Mouse (Mus musculus) ZHBTc4 (cell line): ENCODE data around the gene Zfp2.

Experiments
- DNase-seq: peaks from one replicate; pipeline ENCODE4 v3.0.0-alpha.2; 2011; ENCODE audit warnings: low read depth, low spot score

Zfp2 gene

DNA sequence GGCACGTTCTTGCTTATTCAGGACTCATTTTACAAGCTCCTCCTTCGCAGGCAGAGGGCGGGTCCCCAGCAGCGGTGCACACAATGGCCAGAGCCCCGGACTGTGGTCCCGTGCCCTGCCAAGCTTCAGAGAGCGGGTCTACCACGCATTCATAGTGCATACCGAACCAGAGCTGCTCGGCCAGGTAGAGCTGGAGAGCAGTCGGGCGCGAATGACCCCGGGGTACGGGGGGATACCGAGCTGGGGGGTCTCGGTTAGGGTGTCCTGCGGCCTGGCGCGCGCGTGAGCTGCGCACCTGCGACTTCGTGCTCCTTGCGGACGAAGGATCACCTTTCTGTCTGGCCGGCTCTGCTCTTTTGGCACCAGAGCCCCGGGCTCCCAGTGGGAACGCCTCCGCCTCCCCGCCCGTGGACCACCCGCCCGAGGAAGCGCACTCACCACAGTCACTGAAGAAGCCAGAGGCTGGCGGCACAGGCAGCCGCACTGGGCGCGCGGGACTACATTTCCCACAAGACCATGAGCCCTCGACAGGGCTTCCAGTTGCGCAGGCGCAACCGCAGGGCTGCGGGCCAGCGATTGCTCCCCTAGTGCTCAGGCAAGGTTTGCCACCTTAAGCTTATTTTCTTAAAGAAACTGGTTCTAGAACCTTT, at the start of gene Zfp2:
Zfp2 (minus strand) TSS at position 495 of the 650 bp plus-strand sequence.
- peak; percentile 97 for DNase-seq

- no peak for DNase-seq
Measured at GRCm38 (mm10) chr11:50964886-50965285, 48.9 kb upstream of the Zfp2 start.

- no peak for DNase-seq
Measured at GRCm38 (mm10) chr11:50953665-50954064, 37.7 kb upstream of the Zfp2 start, which contains the start of gene Prop1. TSS of gene Prop1 (minus strand) at chr11:50953765.

GRCm38 (mm10) chr11:50952290-50952689, 36.3 kb upstream of the Zfp2 start:
- DNase-seq = peak; percentile 40

DNA sequence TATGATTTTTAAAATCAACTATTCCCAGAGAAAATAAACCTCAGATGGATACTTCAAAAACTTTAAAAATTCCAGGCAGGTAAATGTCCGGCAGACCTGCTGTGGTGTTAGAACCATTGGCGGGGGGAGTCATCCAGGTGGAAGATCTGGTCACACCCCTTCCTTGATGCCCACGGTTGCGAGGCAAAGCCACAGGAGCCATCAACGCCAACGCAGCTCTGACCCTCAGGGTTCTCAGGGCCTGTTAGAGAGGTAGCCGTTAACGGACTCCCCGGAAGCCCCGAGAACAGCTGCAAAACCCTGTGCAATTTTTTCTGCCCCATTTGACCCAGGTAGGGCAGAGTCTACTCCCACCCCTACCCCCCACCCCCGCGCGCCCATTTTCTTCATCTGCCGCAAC, 27.5 kb upstream of the Zfp2 start, which contains the start of gene 4933414I15Rik:
4933414I15Rik (minus strand) TSS at position 260 of the 400 bp plus-strand sequence.
- no peak for DNase-seq

- DNase-seq = no peak
Measured at GRCm38 (mm10) chr11:50942386-50942785, 26.4 kb upstream of the Zfp2 start.

GRCm38 (mm10) chr11:50939621-50940366, 23.8 kb upstream of the Zfp2 start:
- DNase-seq = peak; percentile 76

GRCm38 (mm10) chr11:50938435-50938834, 22.5 kb upstream of the Zfp2 start:
- no peak for DNase-seq

- DNase-seq = no peak
Measured at GRCm38 (mm10) chr11:50932040-50932439, 16.1 kb upstream of the Zfp2 start.

DNA sequence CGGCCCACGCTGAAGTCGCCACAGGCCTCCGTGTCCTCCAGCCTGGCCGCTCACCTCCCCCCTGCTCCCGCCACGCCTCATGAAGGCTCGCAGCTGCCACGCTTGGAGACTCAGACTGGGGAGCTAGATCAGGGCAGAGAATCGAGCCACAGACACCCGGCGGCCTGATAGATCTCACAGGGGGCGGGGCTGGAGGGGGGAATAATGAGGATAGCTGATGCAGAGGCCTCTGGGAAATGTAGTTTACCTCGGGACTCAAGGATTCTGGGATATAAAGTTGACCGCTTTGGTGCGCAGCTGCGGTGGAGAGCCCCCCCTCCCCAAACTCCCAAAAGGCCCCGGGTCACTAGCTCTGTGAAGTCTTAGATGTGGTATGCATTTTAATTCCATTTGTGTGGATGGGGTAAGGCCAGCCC, 15.5 kb upstream of the Zfp2 start, which contains the start of gene Zfp354b:
Zfp354b (minus strand) TSS at position 183 of the 416 bp plus-strand sequence.
- peak; percentile 92 for DNase-seq

- DNase-seq = no peak
Measured at GRCm38 (mm10) chr11:50931021-50931420, 15.1 kb upstream of the Zfp2 start.

DNA sequence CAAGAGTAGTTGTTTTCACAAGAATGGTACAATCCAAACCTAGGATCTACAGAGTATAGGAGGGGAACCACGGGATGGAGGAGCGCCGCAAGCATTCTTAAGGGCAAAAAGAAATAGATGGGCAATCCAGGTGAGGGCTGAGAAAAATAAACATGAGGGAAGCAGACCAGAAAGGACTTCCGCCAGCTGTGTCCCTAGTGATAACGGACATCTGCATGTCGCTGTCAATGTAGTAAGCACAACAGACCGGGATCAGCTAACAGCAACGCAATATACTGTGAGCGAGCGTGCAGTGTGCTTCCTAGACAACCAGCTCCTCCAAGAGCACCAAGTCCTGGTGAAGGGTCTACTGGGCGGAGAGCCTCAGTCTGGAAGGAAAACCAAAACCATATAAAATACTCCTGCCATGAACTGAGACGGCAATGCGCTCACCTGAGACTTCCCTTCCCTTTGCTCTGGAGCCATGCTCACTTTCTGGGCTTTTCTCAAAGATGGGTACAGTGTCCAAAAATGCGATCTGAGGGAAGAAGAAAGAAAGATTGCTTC, 14.6 kb upstream of the Zfp2 start:
- no peak for DNase-seq

DNA sequence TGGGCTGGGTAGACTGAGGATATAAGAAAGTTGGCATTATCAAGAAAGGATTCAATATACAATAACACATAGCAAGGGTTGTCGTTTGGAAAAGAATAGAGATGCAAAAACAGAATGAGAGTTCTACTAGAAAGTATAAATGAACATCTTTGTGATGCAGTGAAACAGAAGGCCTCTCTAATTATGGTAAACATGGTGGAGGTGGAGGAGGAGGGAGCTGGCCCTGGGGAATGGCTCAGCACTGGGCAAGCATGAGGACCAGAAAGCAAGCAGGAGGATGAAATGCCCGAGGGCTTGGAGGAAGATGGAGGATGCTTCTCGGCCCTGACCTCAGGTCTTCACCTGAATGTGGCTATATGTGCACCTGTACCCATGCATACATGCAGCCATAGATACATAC, 1.5 kb downstream of the Zfp2 start:
- no peak for DNase-seq

- DNase-seq = peak; percentile 65
Measured at GRCm38 (mm10) chr11:50913301-50913700, 2.7 kb downstream of the Zfp2 start.

DNA sequence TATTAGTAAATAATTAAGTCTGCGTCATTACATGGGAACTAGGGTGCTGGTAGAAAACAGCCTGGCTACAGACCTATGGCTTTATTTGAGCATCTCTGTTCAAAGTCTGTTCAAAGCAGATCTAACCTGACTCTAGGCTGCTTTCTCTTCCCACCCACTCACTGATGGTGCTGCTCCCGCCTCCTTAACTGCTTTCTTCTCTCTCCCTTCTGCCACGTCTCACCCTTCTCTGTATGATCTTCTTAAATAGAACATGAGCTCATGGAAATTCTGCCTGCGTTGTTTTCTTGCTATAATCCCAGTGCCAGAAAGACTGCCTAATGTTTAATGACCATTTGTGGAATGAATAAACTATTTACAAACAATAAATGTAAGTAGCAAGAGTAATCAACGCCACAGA, 7.8 kb downstream of the Zfp2 start:
- DNase-seq = no peak

DNA sequence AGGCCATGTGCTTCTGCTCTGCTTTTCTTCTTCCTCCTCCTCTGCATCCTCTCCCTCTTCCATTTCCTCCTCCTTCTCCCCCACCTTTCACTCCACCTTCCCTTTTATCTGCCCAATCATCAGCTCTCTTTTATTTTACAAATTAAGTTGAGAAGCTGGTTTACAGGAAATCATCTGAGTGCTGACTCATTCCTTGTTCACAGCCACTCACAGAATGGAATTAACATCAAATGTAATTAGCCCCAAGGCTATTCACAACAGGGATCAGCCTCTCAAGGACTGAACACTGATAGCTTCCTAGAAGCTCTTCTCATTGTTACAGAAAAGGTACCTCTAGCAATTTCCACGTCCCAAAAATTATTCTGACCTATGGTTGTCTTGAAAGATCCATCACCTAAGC, 18.6 kb downstream of the Zfp2 start:
- DNase-seq = peak; percentile 81

- DNase-seq = peak; percentile 59
Measured at GRCm38 (mm10) chr11:50892441-50892840, 23.5 kb downstream of the Zfp2 start.

- peak; percentile 94 for DNase-seq
Measured at GRCm38 (mm10) chr11:50887390-50888128, 28.4 kb downstream of the Zfp2 start, which contains the start of gene Zfp454. TSS of gene Zfp454 (minus strand) at chr11:50887651.

GRCm38 (mm10) chr11:50886933-50887293, 29.1 kb downstream of the Zfp2 start:
- DNase-seq = no peak

GRCm38 (mm10) chr11:50886231-50886932, 29.6 kb downstream of the Zfp2 start:
- no peak for DNase-seq

GRCm38 (mm10) chr11:50883756-50884155, 32.2 kb downstream of the Zfp2 start:
- DNase-seq = no peak
